Mouse (Mus musculus) gastrocnemius, postnatal 4 days (tissue): ENCODE measurements around the gene Arntl2. TPM values are rescaled to one million over a fixed set of nuclear protein-coding genes. Genes with fewer than 3 reads are reported as not detected.

ENCODE experiments used
- total RNA-seq, 2 experiments: library from RNA; stranded (reverse); gene quantifications; 2 replicates each; pipeline ENCODE4 v1.2.3; 2021

Arntl2 gene
- total RNA-seq, 2 experiments from 2014 or later, result 1.3 to 2.9 TPM

Other genes with a start within 250 kb of the Arntl2 start
- gene Fgfr1op2, start 218.9 kb upstream of the Arntl2 start, total RNA-seq, result 10 to 100 TPM; 52.2 to 52.4 TPM
- 10 to 100 TPM; 21.3 to 27.6 TPM for gene Ints13, start 218.2 kb upstream of the Arntl2 start, total RNA-seq
- 10 to 100 TPM; 50.4 to 53.9 TPM for gene Med21, start 153.5 kb upstream of the Arntl2 start, total RNA-seq
- 10 to 100 TPM; 25.0 to 29.1 TPM for gene Tm7sf3, start 153.2 kb upstream of the Arntl2 start, total RNA-seq
- 10 to 100 TPM; 10.7 to 11.9 TPM for gene Stk38l, start 71.1 kb upstream of the Arntl2 start, total RNA-seq
- gene Smco2, start 54.0 kb downstream of the Arntl2 start, total RNA-seq, result not detected
- 10 to 100 TPM; 72.1 to 73.6 TPM for gene Ppfibp1, start 92.4 kb downstream of the Arntl2 start, total RNA-seq
- not detected for gene 1700034J05Rik, start 158.4 kb downstream of the Arntl2 start, total RNA-seq
- 1 to 10 TPM; 1.7 to 1.8 TPM for gene Rep15, start 236.5 kb downstream of the Arntl2 start, total RNA-seq
- gene Mrps35, start 246.7 kb downstream of the Arntl2 start, total RNA-seq, result 10 to 100 TPM; 95.5 to 99.8 TPM